Mouse (Mus musculus): ENCODE data around the gene Astn2. TPM values are rescaled to one million over a fixed set of nuclear protein-coding genes. Genes with fewer than 3 reads are reported as not detected.

Astn2 gene
- polyA plus RNA-seq, 1 experiment from 2014 or later, result 1.1 TPM

DNA sequence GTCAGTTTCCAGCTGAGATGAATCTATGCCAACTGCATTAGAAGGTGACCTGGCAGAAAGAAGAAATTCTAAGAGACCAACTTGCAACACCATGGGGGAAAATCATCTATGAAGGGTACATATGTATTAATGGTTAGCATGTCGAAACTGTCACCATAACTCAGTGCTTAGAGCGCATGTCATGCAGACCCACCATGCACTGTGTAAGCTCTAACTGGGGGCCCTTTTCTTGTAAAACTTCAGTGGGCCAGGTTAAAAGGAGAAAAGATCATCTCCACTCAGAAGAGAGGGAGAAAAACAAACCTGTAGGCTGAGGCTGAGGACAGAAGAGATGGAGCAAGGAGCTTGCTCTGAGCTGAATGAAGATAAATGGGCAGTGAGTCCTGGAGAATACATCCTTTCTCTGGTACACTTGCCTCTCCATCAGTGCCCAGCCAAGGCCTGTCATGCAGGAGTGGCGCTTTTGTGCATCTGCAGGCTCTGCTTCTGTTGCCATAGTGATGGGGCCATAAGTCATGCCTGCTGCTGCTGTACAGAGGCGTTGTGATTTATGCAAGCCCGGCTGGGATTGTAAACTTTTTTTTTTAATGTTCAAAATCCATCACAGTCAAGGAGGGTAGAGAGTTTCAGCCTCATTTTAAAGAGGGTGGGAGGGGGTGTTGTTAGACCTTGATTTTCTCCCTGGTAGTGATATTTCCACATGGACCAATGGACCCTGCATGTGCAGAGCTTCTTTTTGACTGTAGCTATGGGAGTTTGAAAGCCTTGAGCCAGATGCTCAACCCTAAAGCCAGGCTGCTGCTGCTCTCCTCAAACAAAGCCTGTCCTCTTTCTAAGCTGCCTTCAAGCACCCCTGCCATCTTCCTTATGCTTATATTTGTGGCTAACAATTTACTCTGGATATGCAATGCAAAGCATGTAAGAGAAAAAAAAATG, 508.1 kb downstream of the Astn2 start:
- H3K36me3 ChIP-seq, result no peaks in the 10 kb centered on the region
- H3K9ac ChIP-seq, result no peak overlapping the region
- H3K27ac ChIP-seq, result no peak overlapping the region
- no peaks in the 10 kb centered on the region for H3K4me1 ChIP-seq
- H3K4me3 ChIP-seq, result no peak overlapping the region
- H3K4me2 ChIP-seq, result no peak overlapping the region
- ATAC-seq (ENCODE audit: insufficient number of reproducible peaks, insufficient read depth, low FRiP score, low TSS enrichment, low read depth), result no peak
- WGBS, result 76% methylated on average over 5 of the region's 5 CpGs
- no peaks in the 10 kb centered on the region for H3K27me3 ChIP-seq
- no peaks in the 10 kb centered on the region for H3K9me3 ChIP-seq

DNA sequence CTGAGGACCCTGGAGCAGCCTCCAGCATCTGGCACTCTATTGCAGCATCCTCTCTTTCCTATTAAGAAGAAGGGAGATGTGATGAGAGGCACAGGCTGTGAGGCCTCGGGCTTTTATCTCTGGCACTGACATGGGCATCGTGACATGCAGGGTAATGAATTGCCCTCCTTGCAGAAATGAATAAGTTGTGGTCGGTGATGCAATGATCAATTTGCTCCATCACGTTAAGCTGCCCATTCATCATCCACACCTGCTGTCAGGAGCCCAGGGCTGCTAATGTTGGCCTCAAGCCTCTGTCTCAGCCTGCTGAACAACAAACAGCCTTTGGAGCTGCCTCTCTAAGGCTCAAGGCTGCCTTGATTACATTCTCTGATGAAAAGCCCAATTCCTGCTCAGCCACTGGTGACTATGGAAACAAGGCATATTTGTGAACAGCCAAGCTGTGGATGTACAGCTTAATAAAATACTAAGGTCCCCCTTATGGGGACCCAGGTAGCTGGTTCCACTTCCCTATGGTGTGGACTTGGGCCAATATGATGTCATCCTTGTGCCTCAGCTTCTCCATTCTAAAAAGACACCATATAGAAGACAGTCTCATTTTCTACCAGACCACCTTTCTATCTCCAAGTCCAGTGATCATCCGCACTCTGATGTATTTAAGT, 515.9 kb downstream of the Astn2 start:
- Histone ChIP-seq H3K27ac (no peak overlapping the region), H3K9me3 (no peaks in the 10 kb centered on the region), H3K4me3 (no peak overlapping the region), H3K27me3 (no peaks in the 10 kb centered on the region), H3K36me3 (no peaks in the 10 kb centered on the region), H3K4me2 (no peak overlapping the region), H3K9ac (no peak overlapping the region), H3K4me1 (no peaks in the 10 kb centered on the region)
- no peak for ATAC-seq (ENCODE audit: insufficient number of reproducible peaks, insufficient read depth, low FRiP score, low TSS enrichment, low read depth)
- WGBS, result 79% methylated on average over 5 of the region's 5 CpGs

GRCm38 (mm10) chr4:65886862-65887261, 517.5 kb downstream of the Astn2 start:
- H3K9ac ChIP-seq, result no peak overlapping the region
- H3K9me3 ChIP-seq, result no peaks in the 10 kb centered on the region
- no peaks in the 10 kb centered on the region for H3K27me3 ChIP-seq
- H3K4me3 ChIP-seq, result no peak overlapping the region
- H3K36me3 ChIP-seq, result no peaks in the 10 kb centered on the region
- ATAC-seq (ENCODE audit: insufficient number of reproducible peaks, insufficient read depth, low FRiP score, low TSS enrichment, low read depth), result no peak
- no peak overlapping the region for H3K4me2 ChIP-seq
- H3K27ac ChIP-seq, result no peak overlapping the region
- 49% methylated on average over 1 of the region's 1 CpGs for WGBS
- H3K4me1 ChIP-seq, result no peaks in the 10 kb centered on the region

DNA sequence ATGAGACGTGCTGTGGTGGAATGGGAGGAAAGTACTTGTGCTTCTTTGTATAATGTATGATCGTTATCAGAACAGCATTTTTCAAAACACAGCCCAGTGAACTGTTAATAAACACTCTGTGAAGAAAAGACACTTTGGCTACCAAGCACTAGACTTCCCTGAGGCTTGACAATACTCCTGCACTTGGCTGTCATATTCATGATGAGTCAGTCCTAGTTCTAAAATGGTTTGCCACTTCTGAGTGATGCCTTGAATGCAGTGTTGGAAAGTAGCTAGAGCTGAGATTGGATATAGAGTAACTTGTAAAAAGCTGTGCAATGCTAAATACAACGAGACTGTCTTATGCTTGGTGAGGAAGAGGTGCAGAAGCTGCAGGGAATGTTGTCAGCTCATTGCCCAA, 518.5 kb downstream of the Astn2 start:
- no peak overlapping the region for H3K4me2 ChIP-seq
- H3K4me3 ChIP-seq, result no peak overlapping the region
- no peak for ATAC-seq (ENCODE audit: insufficient number of reproducible peaks, insufficient read depth, low FRiP score, low TSS enrichment, low read depth)
- no peaks in the 10 kb centered on the region for H3K4me1 ChIP-seq
- no peak overlapping the region for H3K9ac ChIP-seq
- H3K9me3 ChIP-seq, result no peaks in the 10 kb centered on the region
- no peaks in the 10 kb centered on the region for H3K36me3 ChIP-seq
- H3K27me3 ChIP-seq, result no peaks in the 10 kb centered on the region
- no peak overlapping the region for H3K27ac ChIP-seq
- 85% methylated on average over 3 of the region's 3 CpGs for WGBS

GRCm38 (mm10) chr4:65874236-65874781, 530.1 kb downstream of the Astn2 start:
- Histone ChIP-seq H3K27ac (no peak overlapping the region), H3K9ac (no peak overlapping the region), H3K36me3 (no peaks in the 10 kb centered on the region), H3K4me1 (no peaks in the 10 kb centered on the region), H3K4me3 (no peak overlapping the region), H3K27me3 (no peaks in the 10 kb centered on the region), H3K9me3 (no peaks in the 10 kb centered on the region), H3K4me2 (no peak overlapping the region)
- ATAC-seq (ENCODE audit: insufficient number of reproducible peaks, insufficient read depth, low FRiP score, low TSS enrichment, low read depth), result no peak
- whole genome bisulfite sequencing, result 56% methylated on average over 2 of the region's 2 CpGs

GRCm38 (mm10) chr4:65864551-65864950, 539.9 kb downstream of the Astn2 start:
- Histone ChIP-seq H3K9me3 (no peaks in the 10 kb centered on the region), H3K4me1 (no peaks in the 10 kb centered on the region)

GRCm38 (mm10) chr4:65843191-65843590, 561.2 kb downstream of the Astn2 start:
- Histone ChIP-seq H3K4me3 (no peak overlapping the region), H3K4me2 (no peak overlapping the region), H3K9me3 (no peaks in the 10 kb centered on the region), H3K9ac (no peak overlapping the region), H3K4me1 (no peaks in the 10 kb centered on the region; the same call in 1 of the 2 replicates), H3K36me3 (no peaks in the 10 kb centered on the region), H3K27ac (no peak overlapping the region), H3K27me3 (no peaks in the 10 kb centered on the region)
- WGBS, result 68% methylated on average over 2 of the region's 2 CpGs
- ATAC-seq (ENCODE audit: insufficient number of reproducible peaks, insufficient read depth, low FRiP score, low TSS enrichment, low read depth), result no peak

More at GRCm38 (mm10) chr4:65864551-65864950, 539.9 kb downstream of the Astn2 start:
- H3K36me3 ChIP-seq, result no peaks in the 10 kb centered on the region
- H3K9ac ChIP-seq, result no peak overlapping the region
- no peak for ATAC-seq (ENCODE audit: insufficient number of reproducible peaks, insufficient read depth, low FRiP score, low TSS enrichment, low read depth)
- no peaks in the 10 kb centered on the region for H3K27me3 ChIP-seq
- no peak overlapping the region for H3K27ac ChIP-seq
- no peak overlapping the region for H3K4me3 ChIP-seq
- no peak overlapping the region for H3K4me2 ChIP-seq

DNA sequence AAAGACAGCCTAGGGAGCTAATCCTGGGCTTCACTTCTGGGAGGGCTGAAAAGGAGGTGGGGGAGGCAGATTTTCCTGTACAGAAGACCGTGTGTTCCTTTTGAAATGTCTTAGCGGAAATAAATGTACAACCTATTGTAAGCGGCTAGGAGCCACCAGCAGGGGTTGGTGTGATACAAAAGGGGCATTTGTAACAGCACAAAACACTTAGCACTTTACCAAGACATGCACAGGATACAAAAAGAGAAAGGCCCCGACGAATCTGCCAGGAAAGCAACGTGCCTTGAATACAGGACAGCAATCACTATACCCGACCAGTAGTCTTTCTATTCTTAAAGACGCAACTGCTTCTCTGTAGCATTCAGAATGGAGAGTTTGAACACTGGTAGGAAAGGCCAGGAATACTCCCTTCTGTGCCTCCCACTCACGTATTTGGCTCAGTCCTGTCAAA, 564.8 kb downstream of the Astn2 start:
- 49% methylated on average over 9 of the region's 9 CpGs for WGBS
- Histone ChIP-seq H3K27ac (no peak overlapping the region), H3K36me3 (no peaks in the 10 kb centered on the region), H3K9ac (no peak overlapping the region), H3K27me3 (no peaks in the 10 kb centered on the region), H3K4me3 (no peak overlapping the region), H3K4me2 (no peak overlapping the region), H3K9me3 (no peaks in the 10 kb centered on the region), H3K4me1 (no peaks in the 10 kb centered on the region; the same call in 1 of the 2 replicates)
- ATAC-seq (ENCODE audit: insufficient number of reproducible peaks, insufficient read depth, low FRiP score, low TSS enrichment, low read depth), result no peak

GRCm38 (mm10) chr4:65838781-65839180, 565.6 kb downstream of the Astn2 start:
- no peak overlapping the region for H3K27ac ChIP-seq
- H3K4me3 ChIP-seq, result no peak overlapping the region
- H3K9me3 ChIP-seq, result no peaks in the 10 kb centered on the region
- H3K36me3 ChIP-seq, result no peaks in the 10 kb centered on the region
- no peak overlapping the region for H3K4me2 ChIP-seq
- H3K4me1 ChIP-seq, result no peaks in the 10 kb centered on the region; the same call in 1 of the 2 replicates
- H3K9ac ChIP-seq, result no peak overlapping the region
- H3K27me3 ChIP-seq, result no peaks in the 10 kb centered on the region
- no peak for ATAC-seq (ENCODE audit: insufficient number of reproducible peaks, insufficient read depth, low FRiP score, low TSS enrichment, low read depth)
- WGBS, result 82% methylated on average over 4 of the region's 4 CpGs

- H3K4me2 ChIP-seq, result no peak overlapping the region
- no peak overlapping the region for H3K4me3 ChIP-seq
- no peak overlapping the region for H3K27ac ChIP-seq
- ATAC-seq (ENCODE audit: insufficient number of reproducible peaks, insufficient read depth, low FRiP score, low TSS enrichment, low read depth), result no peak
- no peaks in the 10 kb centered on the region for H3K4me1 ChIP-seq
- no peaks in the 10 kb centered on the region for H3K9me3 ChIP-seq
- no peak overlapping the region for H3K9ac ChIP-seq
- H3K27me3 ChIP-seq, result no peaks in the 10 kb centered on the region
- 84% methylated on average over 1 of the region's 1 CpGs for WGBS
- H3K36me3 ChIP-seq, result no peaks in the 10 kb centered on the region
Measured at GRCm38 (mm10) chr4:65832971-65833370, 571.4 kb downstream of the Astn2 start.

DNA sequence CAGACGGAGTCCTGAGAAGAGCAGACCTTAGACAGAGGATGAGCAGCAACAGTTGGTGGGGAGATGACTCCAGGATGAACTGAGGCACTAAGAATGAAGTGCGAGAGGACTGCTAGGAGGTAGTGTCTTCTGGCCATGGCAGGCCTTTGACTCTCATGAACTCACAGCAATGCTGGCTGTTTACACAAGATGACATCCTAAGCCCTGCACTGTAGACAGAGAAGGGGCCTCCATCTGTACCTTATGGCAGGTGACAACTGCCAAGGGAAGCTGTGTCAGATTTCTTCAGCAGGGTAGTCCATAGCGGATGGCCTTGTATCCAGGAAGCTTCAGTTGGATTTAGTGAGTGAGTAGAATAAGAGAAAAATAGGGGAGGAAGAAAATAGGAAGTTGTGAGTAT, 572.5 kb downstream of the Astn2 start:
- Histone ChIP-seq H3K4me1 (no peaks in the 10 kb centered on the region), H3K36me3 (no peaks in the 10 kb centered on the region), H3K9ac (no peak overlapping the region), H3K9me3 (no peaks in the 10 kb centered on the region), H3K27me3 (no peaks in the 10 kb centered on the region), H3K4me3 (no peak overlapping the region), H3K4me2 (no peak overlapping the region), H3K27ac (no peak overlapping the region)
- WGBS, result 80% methylated on average over 3 of the region's 3 CpGs
- ATAC-seq (ENCODE audit: insufficient number of reproducible peaks, insufficient read depth, low FRiP score, low TSS enrichment, low read depth), result no peak

Measured in embryonic facial prominence, embryonic 13.5 days (tissue).